Mouse (Mus musculus): ENCODE results near the gene Nckipsd.
A peak's percentile ranks its signal among the peaks of the same experiment; 100 is the strongest.

DNA sequence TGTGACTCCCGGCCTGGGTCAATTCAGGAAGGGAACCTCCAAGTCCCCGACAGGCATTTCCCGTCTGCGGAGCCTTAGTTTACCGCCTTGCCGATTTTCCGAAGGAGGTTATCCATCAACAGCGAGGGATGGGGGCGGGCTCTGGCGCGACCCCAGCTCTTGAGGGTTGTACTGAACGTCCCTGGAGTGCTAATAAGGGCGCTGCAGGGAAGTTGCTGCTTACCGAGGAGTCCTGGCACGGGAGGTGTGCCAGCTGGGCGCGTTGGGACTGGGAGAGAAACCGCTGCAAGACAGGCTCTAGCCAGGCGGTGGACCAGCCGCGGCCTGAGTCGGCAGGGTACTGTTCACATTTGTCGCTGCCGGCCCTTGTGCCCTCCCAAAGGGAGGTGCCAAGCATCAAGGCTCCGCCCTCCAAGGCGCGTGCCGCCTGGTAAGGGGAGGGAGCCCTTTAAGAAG, 46.1 kb downstream of the Nckipsd start:
- TF ChIP-seq CTCF (IDR thresholded peaks at IDR 0.05; ENCODE audit: control insufficient read depth, insufficient read depth, insufficient replicate concordance, low read depth, low read length) (no peak), POLR2A (IDR thresholded peaks at IDR 0.05; ENCODE audit: control insufficient read depth, low read depth, low read length) (peak; percentile 49; the same call in 1 of the 2 replicates)

All from testis, adult 2 months (tissue).